27 mouse cellular contexts compared by ENCODE assay signal in genomic region chr19:55486473-55486872, GRCm38 (mm10).
DNase-seq lines count a peak whose midpoint lies in the region; ATAC-seq and TF ChIP-seq lines count a peak whose summit lies in the region.
"Had no signal": no experiment of that assay in that cellular context is flagged by ENCODE, and none has a peak within 500 bp of the region (broad histone marks: within the 10 kb centered on the region; RNA-seq: fewer than 3 reads in every experiment).

No protein-coding gene starts in this region.

- TF ChIP-seq EP300 in CH12.LX (IDR thresholded peaks at IDR 0.05; ENCODE audit: low read length): no peak

- intact Hi-C loops in left cerebral cortex, postnatal 14 days (cut with DNase I): no loop called here

- peaks cover 8 to 25% of the 10 kb centered on the region in 2 experiments for H3K4me1 ChIP-seq in CH12.LX (ENCODE audit: control insufficient read depth in 1 of 2, insufficient read depth in 2 of 2)
- peaks cover 11% of the 10 kb centered on the region for H3K4me1 ChIP-seq in embryonic fibroblast, embryonic 13.5 days (ENCODE audit: control insufficient read depth, insufficient read depth, low read length)
- peaks cover under 1% of the 10 kb centered on the region; the same call in 1 of the 2 replicates for H3K4me1 ChIP-seq in midbrain, postnatal 0 days (ENCODE audit: insufficient read depth, low read length)
- peaks cover 6% of the 10 kb centered on the region; the same call in 1 of the 2 replicates for H3K4me1 ChIP-seq in forebrain, embryonic 14.5 days (ENCODE audit: control insufficient read depth, insufficient read depth, low read length)

- no peaks in the 10 kb centered on the region; the same call in 1 of the 2 replicates for H3K79me2 ChIP-seq in CH12.LX (replicated peaks; ENCODE audit: control insufficient read depth, extremely low read depth, insufficient read depth, poor library complexity, severe bottlenecking)

- no peak for TF ChIP-seq CTCF in CH12.LX (conservative IDR thresholded peaks at IDR 0.05 in 1 of 2, IDR thresholded peaks at IDR 0.05 in 1 of 2; ENCODE audit: low read depth in 2 of 2, low read length in 2 of 2)
- TF ChIP-seq CTCF in embryonic fibroblast, embryonic 13.5 days (IDR thresholded peaks at IDR 0.05; ENCODE audit: borderline replicate concordance, insufficient read depth, low read length): no peak
- no peak for TF ChIP-seq CTCF in midbrain, postnatal 0 days (IDR thresholded peaks at IDR 0.05)

- DNase-seq in 416B (ENCODE audit: low read depth): peak; percentile 36
- DNase-seq in CH12.LX (ENCODE audit: extremely low read depth): peak; percentile 68
- peak; percentile 55 for DNase-seq in R1 (ENCODE audit: low read depth, low spot score)
- no peak for DNase-seq in midbrain, postnatal 0 days (ENCODE audit: low spot score)
- no peak for DNase-seq in forebrain, embryonic 14.5 days (ENCODE audit: low spot score)
- DNase-seq in left cerebral cortex, postnatal 14 days (ENCODE audit: low spot score in 2 of 2): no peak
- DNase-seq: adrenal gland, adult 2 months; adrenal gland, postnatal 25 days; B cell, adult 2 months; cerebellum, adult 8-10 months; cerebellum, postnatal 14 days; gastrocnemius, adult 2 months; gastrocnemius, postnatal 25 days; heart, adult 2 months; heart, postnatal 14 days; kidney, adult 2 months had no signal

- no peak overlapping the region for H3K9ac ChIP-seq in CH12.LX (ENCODE audit: insufficient read depth, low read depth)
- no peak overlapping the region for H3K9ac ChIP-seq in midbrain, postnatal 0 days (replicated peaks; ENCODE audit: low read length, poor library complexity, severe bottlenecking)
- no peak overlapping the region for H3K9ac ChIP-seq in forebrain, embryonic 14.5 days (ENCODE audit: low read length)
- H3K9ac ChIP-seq: forebrain, embryonic 15.5 days; heart, embryonic 15.5 days; hindbrain, embryonic 13.5 days; kidney, embryonic 15.5 days had no signal

- in situ Hi-C loops in CH12.LX (cut with MboI; ENCODE audit: low pct_ligation_motif_present, low pct_unique_long_range_greater_than_20kb, low sequenced_read_pairs): no loop called here

- H3K9me3 ChIP-seq in CH12.LX (replicated peaks; ENCODE audit: low read length): no peaks in the 10 kb centered on the region
- no peaks in the 10 kb centered on the region for H3K9me3 ChIP-seq in midbrain, postnatal 0 days (ENCODE audit: low read length)
- no peaks in the 10 kb centered on the region for H3K9me3 ChIP-seq in forebrain, embryonic 14.5 days (replicated peaks; ENCODE audit: control insufficient read depth, low read length)
- H3K9me3 ChIP-seq: embryonic facial prominence, embryonic 10.5 days; forebrain, embryonic 10.5 days; forebrain, embryonic 15.5 days; heart, embryonic 15.5 days; hindbrain, embryonic 13.5 days; kidney, embryonic 15.5 days had no signal

- WGBS in midbrain, postnatal 0 days: 81% methylated on average over 4 of the region's 4 CpGs
- WGBS in forebrain, embryonic 14.5 days: 86% methylated on average over 4 of the region's 4 CpGs

- peak overlapping the region; percentile 31; the same call in 1 of the 2 replicates for H3K4me2 ChIP-seq in CH12.LX (ENCODE audit: insufficient read depth, low read depth, poor library complexity, severe bottlenecking)
- no peak overlapping the region for H3K4me2 ChIP-seq in midbrain, postnatal 0 days (ENCODE audit: low read depth, low read length, poor library complexity, severe bottlenecking)
- no peak overlapping the region for H3K4me2 ChIP-seq in forebrain, embryonic 14.5 days (ENCODE audit: low read length)
- H3K4me2 ChIP-seq: forebrain, embryonic 15.5 days; heart, embryonic 11.5 days; heart, embryonic 15.5 days; hindbrain, embryonic 13.5 days; kidney, embryonic 15.5 days had no signal

- H3K4me3 ChIP-seq in CH12.LX (replicated peaks in 1 of 3; ENCODE audit: low read depth in 2 of 3, low read length in 2 of 3, poor library complexity in 1 of 3): peak overlapping the region in 2 of 3 experiments; percentile 39 to 42
- no peak overlapping the region for H3K4me3 ChIP-seq in embryonic fibroblast, embryonic 13.5 days (ENCODE audit: insufficient read depth, low read length)
- H3K4me3 ChIP-seq in midbrain, postnatal 0 days (ENCODE audit: low read depth, low read length): no peak overlapping the region
- H3K4me3 ChIP-seq in forebrain, embryonic 14.5 days (ENCODE audit: low read depth, low read length): no peak overlapping the region
- H3K4me3 ChIP-seq: embryonic facial prominence, embryonic 10.5 days; erythroblast, embryonic 14.5 days; forebrain, embryonic 10.5 days; forebrain, embryonic 15.5 days; gastrocnemius, adult 2 months; heart, adult 2 months; heart, embryonic 15.5 days; hindbrain, embryonic 13.5 days; kidney, embryonic 15.5 days had no signal

- no peak for TF ChIP-seq POLR2A in CH12.LX (IDR thresholded peaks at IDR 0.05; ENCODE audit: low read depth, low read length)
- no peak for TF ChIP-seq POLR2A in embryonic fibroblast, embryonic 13.5 days (IDR thresholded peaks at IDR 0.05; ENCODE audit: low read depth, low read length)

- peaks cover 0 to 6% of the 10 kb centered on the region in 2 experiments for H3K36me3 ChIP-seq in CH12.LX (replicated peaks in 1 of 2; ENCODE audit: control insufficient read depth in 1 of 2, insufficient read depth in 1 of 2, low read length in 1 of 2)
- no peaks in the 10 kb centered on the region for H3K36me3 ChIP-seq in midbrain, postnatal 0 days (ENCODE audit: insufficient read depth, low read length)
- no peaks in the 10 kb centered on the region for H3K36me3 ChIP-seq in forebrain, embryonic 14.5 days (ENCODE audit: control insufficient read depth, insufficient read depth, low read length)
- H3K36me3 ChIP-seq: embryonic facial prominence, embryonic 10.5 days; forebrain, embryonic 10.5 days; forebrain, embryonic 15.5 days; heart, embryonic 15.5 days; hindbrain, embryonic 13.5 days; kidney, embryonic 15.5 days had no signal

- no peak for TF ChIP-seq RAD21 in CH12.LX (IDR thresholded peaks at IDR 0.05; ENCODE audit: low read depth, low read length)

- dilution Hi-C loops in CH12.LX (cut with MboI; ENCODE audit: extremely low pct_ligation_motif_present, extremely low pct_unique_long_range_greater_than_20kb, low sequenced_read_pairs): no loop called here

- no peak overlapping the region for H3K27ac ChIP-seq in CH12.LX (ENCODE audit: insufficient read depth, low read depth)
- 0 out of 2 replicates have a peak overlapping the region, but pooled peaks have one; percentile 27 for H3K27ac ChIP-seq in embryonic fibroblast, embryonic 13.5 days (ENCODE audit: insufficient read depth, low read length)
- H3K27ac ChIP-seq in midbrain, postnatal 0 days (ENCODE audit: low read depth, low read length): no peak overlapping the region
- H3K27ac ChIP-seq in forebrain, embryonic 14.5 days (ENCODE audit: low read depth, low read length): no peak overlapping the region
- H3K27ac ChIP-seq: embryonic facial prominence, embryonic 10.5 days; forebrain, embryonic 10.5 days; forebrain, embryonic 15.5 days; gastrocnemius, adult 2 months; heart, adult 2 months; heart, embryonic 15.5 days; hindbrain, embryonic 13.5 days; kidney, embryonic 15.5 days had no signal

- ATAC-seq in midbrain, postnatal 0 days (ENCODE audit: low FRiP score): no peak
- no peak for ATAC-seq in forebrain, embryonic 14.5 days
- ATAC-seq: CD4-positive, CD25-positive, alpha-beta regulatory T cell, adult 4 months; forebrain, embryonic 15.5 days; intestine, embryonic 16.5 days had no signal

- no peaks in the 10 kb centered on the region for H3K27me3 ChIP-seq in CH12.LX (replicated peaks)
- no peaks in the 10 kb centered on the region for H3K27me3 ChIP-seq in midbrain, postnatal 0 days (ENCODE audit: insufficient read depth, low read length)
- H3K27me3 ChIP-seq in forebrain, embryonic 14.5 days (replicated peaks; ENCODE audit: control insufficient read depth, insufficient read depth, low read length): no peaks in the 10 kb centered on the region
- H3K27me3 ChIP-seq: forebrain, embryonic 15.5 days; heart, embryonic 15.5 days; kidney, embryonic 15.5 days had no signal

TF ChIP-seq in CH12.LX, 34 proteins besides CTCF, POLR2A, EP300 and RAD21:
- TF ChIP-seq ELF1 (IDR thresholded peaks at IDR 0.05; ENCODE audit: low read depth, low read length) (peak; percentile 93), MEF2A (IDR thresholded peaks at IDR 0.05; ENCODE audit: borderline replicate concordance, low read depth, low read length) (peak; percentile 55; the same call in 1 of the 2 replicates), SIN3A (IDR thresholded peaks at IDR 0.05; ENCODE audit: low read length) (peak; percentile 27; the same call in 1 of the 2 replicates), KAT2A (IDR thresholded peaks at IDR 0.05; ENCODE audit: insufficient replicate concordance, low read length) (0 out of 2 replicates have a peak, but pooled peaks have one; percentile 54), CHD2 (IDR thresholded peaks at IDR 0.05; ENCODE audit: low read length) (no peak), PAX5 (IDR thresholded peaks at IDR 0.05; ENCODE audit: low read length) (no peak), MAX (IDR thresholded peaks at IDR 0.05; ENCODE audit: low read length) (no peak), RCOR1 (conservative IDR thresholded peaks at IDR 0.05; ENCODE audit: low read depth, low read length) (no peak), HCFC1 (IDR thresholded peaks at IDR 0.05; ENCODE audit: low read depth, low read length) (peak; percentile 83), TBP (conservative IDR thresholded peaks at IDR 0.05; ENCODE audit: low read depth, low read length) (0 out of 2 replicates have a peak, but pooled peaks have one; percentile 41)
TF ChIP-seq in CH12.LX: peak in this region for 6.

Comparison
In these comparisons a context has a peak if more than half of its experiments do, and no peak if none do; other contexts are left out.
1. DNase-seq: peak in 416B (single experiment), CH12.LX (single experiment) and R1 (single experiment); none in midbrain, postnatal 0 days (single experiment), forebrain, embryonic 14.5 days (single experiment) and left cerebral cortex, postnatal 14 days (0 of 2).
2. H3K4me3 ChIP-seq: peak in CH12.LX (2 of 3); none in embryonic fibroblast, embryonic 13.5 days (single experiment), midbrain, postnatal 0 days (single experiment) and forebrain, embryonic 14.5 days (single experiment).